Mouse (Mus musculus): ENCODE results near the gene Nfyc.

Nfyc gene

DNA sequence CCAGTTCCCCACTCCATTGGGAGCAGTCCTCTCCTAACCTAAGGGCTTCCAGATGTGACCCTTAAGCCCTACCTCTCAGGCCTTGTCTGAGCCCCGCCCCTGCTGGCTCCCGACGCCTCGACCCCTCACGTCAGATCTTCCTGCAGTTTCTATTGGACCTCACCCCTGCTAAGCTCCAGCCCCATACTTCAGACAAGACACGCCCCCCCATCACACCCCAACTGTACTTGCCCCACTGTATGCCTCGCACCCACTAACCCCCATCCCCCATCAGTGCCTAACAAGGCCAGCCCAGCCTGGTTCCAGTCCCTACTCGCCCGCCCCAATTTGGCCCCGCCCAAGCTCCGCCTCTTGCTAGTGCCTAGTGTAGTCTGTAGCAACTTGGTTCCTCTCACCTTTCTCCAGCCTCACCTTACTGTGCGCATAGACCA is 115.2 kb downstream of the Nfyc start:
- DNase-seq (ENCODE audit: low read depth, low spot score), result no peak

DNA sequence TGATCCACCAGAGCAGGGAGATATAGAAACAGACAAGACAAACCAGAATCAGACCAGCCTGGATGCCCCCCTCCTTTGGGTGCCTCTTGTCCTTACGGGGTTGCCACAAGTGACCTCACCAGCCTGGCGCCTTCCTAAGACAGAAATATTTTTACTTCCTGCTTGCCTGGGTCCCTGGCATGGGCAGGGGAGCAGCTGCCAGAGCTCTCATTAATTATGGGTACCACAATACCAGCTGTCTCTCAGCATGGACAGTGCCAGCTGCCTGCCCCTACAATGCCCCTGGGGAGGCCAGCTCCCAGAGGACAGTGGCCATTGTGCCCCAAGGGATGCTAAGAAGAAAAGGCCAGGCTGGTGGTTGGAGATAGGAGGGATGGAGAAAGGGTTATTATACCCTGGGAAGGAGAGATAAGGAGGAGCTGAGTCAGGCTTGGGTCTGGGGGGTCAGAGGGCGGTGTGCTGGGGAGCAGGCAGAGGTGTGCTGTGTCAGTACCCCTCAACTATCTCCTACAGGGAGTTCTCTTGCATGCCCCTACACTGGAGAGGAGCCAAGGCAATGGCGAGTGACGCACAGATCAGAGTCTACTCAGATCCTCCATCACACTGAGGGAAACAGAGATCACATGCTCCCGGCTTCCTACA is 117.4 kb downstream of the Nfyc start:
- DNase-seq (ENCODE audit: low read depth, low spot score), result no peak

DNA sequence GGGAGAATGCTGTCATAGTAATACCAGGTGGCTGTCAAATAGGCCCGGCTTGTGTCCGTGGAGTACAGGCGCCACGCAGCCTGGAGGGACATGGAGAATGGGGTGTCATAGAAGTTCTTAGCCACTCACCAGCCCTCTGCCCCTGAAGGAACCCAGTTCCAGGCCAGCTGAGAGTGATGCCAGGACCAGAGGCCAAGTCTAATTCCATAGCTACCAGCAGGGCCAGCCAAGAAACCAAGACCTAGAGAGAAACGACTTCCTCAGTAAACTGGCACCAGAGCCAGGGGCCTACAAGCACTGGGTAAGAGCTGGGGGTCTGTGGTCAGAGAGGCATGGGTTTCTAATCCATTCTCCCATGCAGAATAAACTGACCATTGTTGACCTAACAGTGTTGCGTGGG is 118.4 kb downstream of the Nfyc start:
- DNase-seq (ENCODE audit: low read depth, low spot score), result no peak

DNA sequence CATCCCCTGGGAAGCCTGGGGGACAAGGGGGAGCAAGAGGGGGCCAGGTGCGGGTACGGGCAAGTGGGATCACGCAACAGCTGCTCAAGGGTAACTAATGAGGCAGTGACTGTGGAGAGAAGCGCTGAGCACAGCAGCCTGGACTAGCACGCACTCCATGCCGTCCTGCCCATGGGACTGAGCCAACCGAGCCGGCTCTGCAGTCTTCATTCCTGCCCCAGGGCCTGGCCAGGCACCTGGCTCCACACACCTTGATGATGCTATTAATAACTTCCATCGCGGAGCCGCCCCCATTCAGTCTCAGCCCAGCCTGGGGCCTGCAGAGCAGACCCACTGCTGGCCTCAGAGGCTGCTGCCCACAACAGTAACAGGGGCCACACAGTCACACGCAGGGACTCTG is 119.1 kb downstream of the Nfyc start:
- DNase-seq (ENCODE audit: low read depth, low spot score), result no peak

Measured in retina, adult 2 months (tissue).